Mouse (Mus musculus) embryonic fibroblast, embryonic 13.5 days (primary cell): Measurements from ENCODE around the gene Stub1. TPM values are rescaled to one million over a fixed set of nuclear protein-coding genes. Genes with fewer than 3 reads are reported as not detected.

ENCODE experiments used
- H3K27ac ChIP-seq: 2 replicates; pipeline ENCODE4 v1.5.1; 2012; ENCODE audit warnings: low read length, control low read depth, inconsistent platforms; ENCODE audit not compliant: insufficient read depth
- H3K4me1 ChIP-seq: 2 replicates; pipeline ENCODE4 v1.6.1; 2011; ENCODE audit warnings: low read length; ENCODE audit not compliant: control insufficient read depth, insufficient read depth
- H3K4me3 ChIP-seq: 2 replicates; pipeline ENCODE4 v1.5.1; 2011; ENCODE audit warnings: mild to moderate bottlenecking, control low read depth, low read length; ENCODE audit not compliant: insufficient read depth
- CTCF ChIP-seq: IDR thresholded peaks from 2 replicates; pipeline ENCODE4 v1.5.1; 2011; ENCODE audit warnings: mild to moderate bottlenecking, control low read depth, low read length, moderate library complexity, borderline replicate concordance; ENCODE audit not compliant: insufficient read depth
- POLR2A ChIP-seq: IDR thresholded peaks from 2 replicates; pipeline ENCODE4 v1.6.1; 2011; ENCODE audit warnings: low read depth, mild to moderate bottlenecking, control low read depth, low read length, moderate library complexity
- polyA plus RNA-seq: library from polyadenylated mRNA; stranded (reverse); fragments of >200 nt; gene quantifications from 2 replicates; pipeline ENCODE4 v1.2.4, GENCODE M21; 2011; ENCODE audit warnings: low read depth; ENCODE audit not compliant: missing spikeins, insufficient read length

Gene Stub1
- polyA plus RNA-seq, 1 experiment, result 118 TPM

GRCm38 (mm10) chr17:25839455-25840235, 6.4 kb upstream of the Stub1 start:
- TF ChIP-seq POLR2A (no peak), CTCF (no peak)
- no peak overlapping the region for H3K4me3 ChIP-seq
- peaks cover 17% of the 10 kb centered on the region for H3K4me1 ChIP-seq

DNA sequence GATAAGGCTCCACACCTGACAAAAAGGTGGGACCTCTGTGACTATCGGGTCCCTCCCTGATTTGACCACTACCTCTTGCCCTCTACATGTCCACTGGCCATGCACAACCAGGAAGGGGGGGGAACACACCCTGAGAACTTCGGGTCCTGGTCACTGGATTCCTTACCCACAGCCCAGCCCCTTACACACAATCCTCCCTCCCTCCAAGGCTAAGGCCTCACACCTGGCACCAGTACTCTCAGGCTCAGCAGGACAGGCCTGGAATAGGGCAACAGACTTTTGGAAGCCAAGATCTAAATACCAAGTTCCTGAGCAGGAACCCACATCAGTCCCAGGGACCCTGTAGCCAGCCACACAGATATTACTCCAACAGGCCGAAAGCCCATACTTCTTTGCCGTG, 5.7 kb upstream of the Stub1 start:
- peaks cover 18% of the 10 kb centered on the region for H3K4me1 ChIP-seq
- no peak overlapping the region for H3K4me3 ChIP-seq
- TF ChIP-seq CTCF, result no peak
- no peak for TF ChIP-seq POLR2A
- H3K27ac ChIP-seq, result no peak overlapping the region

More at GRCm38 (mm10) chr17:25839455-25840235, 6.4 kb upstream of the Stub1 start:
- no peak overlapping the region for H3K27ac ChIP-seq

DNA sequence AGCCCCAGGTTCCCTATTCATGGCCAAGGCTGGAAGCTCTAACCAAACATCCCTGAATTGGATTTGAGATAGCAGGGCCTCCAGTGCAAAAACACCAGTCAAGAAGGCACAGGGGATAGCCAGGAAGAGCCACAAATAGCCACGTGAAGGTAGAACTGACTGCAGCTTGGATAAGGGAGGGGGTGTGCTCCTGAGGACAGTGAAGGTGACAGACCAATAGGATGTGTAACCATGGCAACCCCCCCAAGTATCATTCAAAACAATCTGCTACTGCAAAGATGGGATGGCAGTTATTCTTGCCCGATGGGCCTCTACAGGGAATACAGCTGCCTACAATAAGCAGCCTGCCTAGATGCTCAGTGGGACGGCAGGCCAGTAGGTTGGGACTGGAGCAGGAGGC, 4.3 kb upstream of the Stub1 start:
- peaks cover 12% of the 10 kb centered on the region for H3K4me1 ChIP-seq
- no peak overlapping the region for H3K27ac ChIP-seq
- no peak overlapping the region for H3K4me3 ChIP-seq
- TF ChIP-seq CTCF (no peak), POLR2A (no peak)

- no peak within 1 kb of the TSS for H3K27ac ChIP-seq
- TF ChIP-seq POLR2A, result peak; percentile 63
- no peak for TF ChIP-seq CTCF
- H3K4me1 ChIP-seq, result peaks cover 12% of the 10 kb centered on the region
- 0 out of 2 replicates have a peak within 1 kb of the TSS, but pooled peaks have one; percentile 3 for H3K4me3 ChIP-seq
Measured at GRCm38 (mm10) chr17:25837076-25837410, 3.8 kb upstream of the Stub1 start, which contains the start of gene Rhbdl1. TSS of gene Rhbdl1 (minus strand) at chr17:25837295.

GRCm38 (mm10) chr17:25836397-25837075, 3.3 kb upstream of the Stub1 start:
- Histone ChIP-seq H3K4me3 (0 out of 2 replicates have a peak overlapping the region, but pooled peaks have one; percentile 3), H3K4me1 (peaks cover 12% of the 10 kb centered on the region), H3K27ac (no peak overlapping the region)
- no peak for TF ChIP-seq CTCF
- no peak; the same call in 1 of the 2 replicates for TF ChIP-seq POLR2A

GRCm38 (mm10) chr17:25835816-25836215, 2.6 kb upstream of the Stub1 start:
- TF ChIP-seq POLR2A, result no peak
- TF ChIP-seq CTCF, result no peak
- H3K27ac ChIP-seq, result no peak overlapping the region
- no peak overlapping the region for H3K4me3 ChIP-seq
- H3K4me1 ChIP-seq, result peaks cover 14% of the 10 kb centered on the region

- Histone ChIP-seq H3K4me1 (peaks cover 14% of the 10 kb centered on the region), H3K4me3 (no peak overlapping the region)
Measured at GRCm38 (mm10) chr17:25835301-25835700, 2.1 kb upstream of the Stub1 start.

GRCm38 (mm10) chr17:25834595-25835222, 1.5 kb upstream of the Stub1 start:
- Histone ChIP-seq H3K4me3 (peak overlapping the region; percentile 69; the same call in 1 of the 2 replicates), H3K4me1 (peaks cover 14% of the 10 kb centered on the region), H3K27ac (no peak overlapping the region)
- TF ChIP-seq CTCF (no peak), POLR2A (0 out of 2 replicates have a peak, but pooled peaks have one; percentile 8)

More at GRCm38 (mm10) chr17:25835301-25835700, 2.1 kb upstream of the Stub1 start:
- no peak overlapping the region for H3K27ac ChIP-seq
- TF ChIP-seq CTCF (no peak), POLR2A (peak; percentile 8)

DNA sequence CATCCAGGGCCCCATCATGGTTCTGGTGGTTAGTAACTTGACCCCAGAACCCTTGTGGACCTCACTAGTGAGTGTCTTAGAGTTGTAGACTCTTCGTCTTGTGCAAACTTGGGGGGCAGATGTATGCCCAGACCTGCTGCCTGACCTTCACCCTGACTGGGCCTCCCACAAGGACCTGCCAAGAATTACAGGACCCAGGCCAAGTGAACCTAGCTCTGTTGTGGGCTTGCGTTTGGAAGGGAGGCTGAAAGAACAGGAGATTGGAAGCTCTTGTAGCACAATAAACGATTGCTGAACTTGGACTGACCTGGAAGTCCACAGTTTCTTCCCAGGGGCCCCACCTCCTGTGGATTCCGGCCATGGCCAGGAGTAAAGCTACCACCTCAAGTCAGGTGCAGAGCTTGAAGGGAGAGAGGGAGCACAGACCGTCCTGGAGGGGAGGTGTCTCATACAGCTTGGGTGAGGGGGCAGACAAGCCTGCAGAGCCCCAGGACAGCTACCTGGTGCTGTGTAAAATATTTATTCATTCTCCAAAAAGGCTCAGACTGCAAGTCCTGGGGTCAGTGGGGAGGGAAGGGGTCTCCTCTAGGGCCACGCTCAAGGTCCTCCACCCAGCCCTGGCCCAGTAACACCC, 874 bp upstream of the Stub1 start:
- Histone ChIP-seq H3K4me1 (peaks cover 14% of the 10 kb centered on the region), H3K4me3 (peak overlapping the region; percentile 69), H3K27ac (peak overlapping the region; percentile 94; the same call in 1 of the 2 replicates)
- TF ChIP-seq CTCF (no peak), POLR2A (no peak)
